Mouse (Mus musculus) stomach, embryonic 14.5 days (tissue): Measurements from ENCODE around the gene Strc. TPM values are rescaled to one million over a fixed set of nuclear protein-coding genes. Genes with fewer than 3 reads are reported as not detected.

Experiments
- ATAC-seq: fragments of 200-750 bp; cut with Nextera tagmentation; 2 replicates; pipeline ENCODE4 v1.8.0; 2017; ENCODE audit warnings: low read depth, moderate TSS enrichment; ENCODE audit not compliant: insufficient number of reproducible peaks, insufficient read depth, low FRiP score
- H3K27ac ChIP-seq: fragments of 300-500 bp; sonication (generic); 2 replicates; pipeline ENCODE4 v1.5.1; 2014; ENCODE audit warnings: mild to moderate bottlenecking, low read length, moderate library complexity, mixed read lengths
- H3K27me3 ChIP-seq: fragments of 300-500 bp; sonication (generic); 2 replicates; pipeline ENCODE4 v1.6.1; 2014; ENCODE audit warnings: low read length, control low read depth, mixed read lengths; ENCODE audit not compliant: control insufficient read depth, insufficient read depth
- H3K36me3 ChIP-seq: fragments of 300-500 bp; sonication (generic); 2 replicates; pipeline ENCODE4 v1.6.1; 2014; ENCODE audit warnings: mild to moderate bottlenecking, control low read depth, low read length, moderate library complexity, mixed read lengths; ENCODE audit not compliant: control insufficient read depth, insufficient read depth
- H3K4me1 ChIP-seq: fragments of 300-500 bp; sonication (generic); 2 replicates; pipeline ENCODE4 v1.6.1; 2014; ENCODE audit warnings: low read length, control low read depth, mixed read lengths; ENCODE audit not compliant: control insufficient read depth, insufficient read depth
- H3K4me2 ChIP-seq: fragments of 300-500 bp; sonication (generic); replicated peaks from 2 replicates; pipeline ENCODE4 v1.6.1; 2014; ENCODE audit warnings: low read depth, low read length, control low read depth
- H3K4me3 ChIP-seq: fragments of 300-500 bp; sonication (generic); 2 replicates; pipeline ENCODE4 v1.5.1; 2014; ENCODE audit warnings: low read depth, low read length, control low read depth
- H3K9ac ChIP-seq: fragments of 300-500 bp; sonication (generic); replicated peaks from 2 replicates; pipeline ENCODE4 v1.6.1; 2014; ENCODE audit warnings: low read depth, mild to moderate bottlenecking, control low read depth, low read length, moderate library complexity, mixed read lengths
- H3K9me3 ChIP-seq: fragments of 300-500 bp; sonication (generic); 2 replicates; pipeline ENCODE4 v1.6.1; 2016; ENCODE audit warnings: low read depth, low read length, control low read depth; ENCODE audit not compliant: control insufficient read depth
- WGBS: fragments of 180-500 bp; shearing (Covaris S2); extraction: QIAGEN DNeasy Blood & Tissue Kit; methylation state at CpG from one replicate; pipeline ENCODE4 v1.1.7; 2014; 5-methylcytosine and 5-hydroxymethylcytosine counted together
- polyA plus RNA-seq: library from polyadenylated mRNA; unstranded; fragments of >200 nt; fragmentation: Nextera tagmentation; extraction: Ambion mirVana; gene quantifications from 2 replicates; pipeline ENCODE4 v1.2.1, GENCODE M21; 2014

Gene Strc
- polyA plus RNA-seq, 1 experiment from 2014 or later = not detected

GRCm38 (mm10) chr2:121370921-121371320 is 16.0 kb downstream of the Strc start:
- Histone ChIP-seq H3K27me3 (no peaks in the 10 kb centered on the region), H3K4me1 (no peaks in the 10 kb centered on the region), H3K4me3 (no peak overlapping the region), H3K4me2 (no peak overlapping the region), H3K27ac (no peak overlapping the region), H3K9me3 (no peaks in the 10 kb centered on the region), H3K9ac (no peak overlapping the region), H3K36me3 (no peaks in the 10 kb centered on the region)
- no peak for ATAC-seq
- 83% methylated on average over 5 of the region's 5 CpGs for WGBS

GRCm38 (mm10) chr2:121368831-121369230 is 18.1 kb downstream of the Strc start:
- H3K36me3 ChIP-seq = no peaks in the 10 kb centered on the region
- ATAC-seq = no peak
- WGBS = 83% methylated on average over 2 of the region's 2 CpGs
- H3K4me2 ChIP-seq = no peak overlapping the region
- H3K4me1 ChIP-seq = no peaks in the 10 kb centered on the region
- H3K9ac ChIP-seq = no peak overlapping the region
- H3K4me3 ChIP-seq = no peak overlapping the region
- no peaks in the 10 kb centered on the region for H3K9me3 ChIP-seq
- no peak overlapping the region for H3K27ac ChIP-seq
- H3K27me3 ChIP-seq = no peaks in the 10 kb centered on the region

GRCm38 (mm10) chr2:121363656-121364055 is 23.3 kb downstream of the Strc start:
- H3K36me3 ChIP-seq = no peaks in the 10 kb centered on the region
- H3K27ac ChIP-seq = no peak overlapping the region
- H3K9me3 ChIP-seq = no peaks in the 10 kb centered on the region
- no peaks in the 10 kb centered on the region for H3K27me3 ChIP-seq
- 82% methylated on average over 3 of the region's 3 CpGs for WGBS
- ATAC-seq = no peak
- H3K4me3 ChIP-seq = no peak overlapping the region
- H3K9ac ChIP-seq = no peak overlapping the region
- no peaks in the 10 kb centered on the region for H3K4me1 ChIP-seq
- no peak overlapping the region for H3K4me2 ChIP-seq

- no peak overlapping the region for H3K27ac ChIP-seq
- H3K4me2 ChIP-seq = no peak overlapping the region
- H3K27me3 ChIP-seq = no peaks in the 10 kb centered on the region
- ATAC-seq = no peak
- WGBS = 50% methylated on average over 4 of the region's 4 CpGs
- no peak overlapping the region for H3K9ac ChIP-seq
- H3K4me3 ChIP-seq = no peak overlapping the region
- peaks cover under 1% of the 10 kb centered on the region; the same call in 1 of the 2 replicates for H3K4me1 ChIP-seq
- H3K36me3 ChIP-seq = no peaks in the 10 kb centered on the region
- H3K9me3 ChIP-seq = no peaks in the 10 kb centered on the region
These were observed 27.5 kb downstream of the Strc start for GRCm38 (mm10) chr2:121359461-121359860.

- Histone ChIP-seq H3K4me2 (peak overlapping the region; percentile 41), H3K9ac (no peak overlapping the region), H3K4me1 (peaks cover 5% of the 10 kb centered on the region; the same call in 1 of the 2 replicates), H3K27ac (no peak overlapping the region), H3K9me3 (no peaks in the 10 kb centered on the region), H3K36me3 (no peaks in the 10 kb centered on the region), H3K4me3 (peak overlapping the region; percentile 21), H3K27me3 (no peaks in the 10 kb centered on the region)
- WGBS = 1% methylated on average over 16 of the region's 16 CpGs
- peak; percentile 70 for ATAC-seq
These were observed 28.6 kb downstream of the Strc start for GRCm38 (mm10) chr2:121358381-121358780.

GRCm38 (mm10) chr2:121357961-121358360 is 29.0 kb downstream of the Strc start:
- H3K4me1 ChIP-seq = peaks cover 5% of the 10 kb centered on the region; the same call in 1 of the 2 replicates
- H3K4me3 ChIP-seq = peak overlapping the region; percentile 21; the same call in 1 of the 2 replicates
- H3K9ac ChIP-seq = no peak overlapping the region

GRCm38 (mm10) chr2:121357494-121357893 is 29.5 kb downstream of the Strc start, which contains the start of gene Ckmt1:
Ckmt1 (plus strand) TSS chr2:121357714.
- Histone ChIP-seq H3K4me1 (peaks cover 5% of the 10 kb centered on the region; the same call in 1 of the 2 replicates), H3K9me3 (no peaks in the 10 kb centered on the region), H3K36me3 (no peaks in the 10 kb centered on the region), H3K27ac (no peak within 1 kb of the TSS), H3K4me3 (peak within 1 kb of the TSS; percentile 21), H3K27me3 (no peaks in the 10 kb centered on the region), H3K4me2 (peak within 1 kb of the TSS; percentile 41), H3K9ac (no peak within 1 kb of the TSS)
- ATAC-seq = no peak
- WGBS = 62% methylated on average over 5 of the region's 5 CpGs

More at GRCm38 (mm10) chr2:121357961-121358360, 29.0 kb downstream of the Strc start:
- no peak for ATAC-seq
- WGBS = 0% methylated on average over 4 of the region's 4 CpGs
- Histone ChIP-seq H3K36me3 (no peaks in the 10 kb centered on the region), H3K27me3 (no peaks in the 10 kb centered on the region), H3K27ac (no peak overlapping the region), H3K4me2 (peak overlapping the region; percentile 41), H3K9me3 (no peaks in the 10 kb centered on the region)

- under 1% methylated on average over 58 of the region's 58 CpGs for WGBS
- ATAC-seq = peak; percentile 94
- H3K9me3 ChIP-seq = no peaks in the 10 kb centered on the region
- H3K27me3 ChIP-seq = no peaks in the 10 kb centered on the region
- peak within 1 kb of the TSS; percentile 39; the same call in 1 of the 2 replicates for H3K27ac ChIP-seq
- peak within 1 kb of the TSS; percentile 65 for H3K4me3 ChIP-seq
- peaks cover 5% of the 10 kb centered on the region; the same call in 1 of the 2 replicates for H3K4me1 ChIP-seq
- H3K4me2 ChIP-seq = peak within 1 kb of the TSS; percentile 85
- no peaks in the 10 kb centered on the region for H3K36me3 ChIP-seq
- H3K9ac ChIP-seq = peak within 1 kb of the TSS; percentile 69
These were observed 32.0 kb downstream of the Strc start, which contains the start of gene Ppip5k1 for GRCm38 (mm10) chr2:121354820-121355592. Ppip5k1 (minus strand) TSS chr2:121355396.
